Mouse (Mus musculus) gastrocnemius, adult 2 months (tissue): ENCODE data around the gene Dapl1. TPM values are rescaled to one million over a fixed set of nuclear protein-coding genes. Genes with fewer than 3 reads are reported as not detected.

ENCODE experiments used
- DNase-seq: peaks from one replicate; pipeline ENCODE4 v3.0.0; 2022
- H3K27ac ChIP-seq: fragments of 200-600 bp; 2 replicates; pipeline ENCODE4 v1.8.1; 2022; ENCODE audit warnings: mild to moderate bottlenecking
- H3K4me3 ChIP-seq: fragments of 200-600 bp; 2 replicates; pipeline ENCODE4 v1.8.1; 2022; ENCODE audit warnings: mild to moderate bottlenecking, moderate library complexity
- CTCF ChIP-seq: fragments of 200-600 bp; IDR thresholded peaks from 2 replicates; pipeline ENCODE4 v1.8.1; 2022; ENCODE audit warnings: antibody characterized with exemption, mild to moderate bottlenecking, moderate library complexity
- intact Hi-C: fragments of 180-260 bp; cut with DNase I; formaldehyde crosslinking; loops from one replicate; pipeline ENCODE4 v1.15.1; 2025
- total RNA-seq, 2 experiments: library from RNA; stranded (reverse); gene quantifications; 2 replicates each; pipeline ENCODE4 v1.2.3; 2021

Dapl1 gene
- total RNA-seq, 2 experiments from 2014 or later, result not detected

DNA sequence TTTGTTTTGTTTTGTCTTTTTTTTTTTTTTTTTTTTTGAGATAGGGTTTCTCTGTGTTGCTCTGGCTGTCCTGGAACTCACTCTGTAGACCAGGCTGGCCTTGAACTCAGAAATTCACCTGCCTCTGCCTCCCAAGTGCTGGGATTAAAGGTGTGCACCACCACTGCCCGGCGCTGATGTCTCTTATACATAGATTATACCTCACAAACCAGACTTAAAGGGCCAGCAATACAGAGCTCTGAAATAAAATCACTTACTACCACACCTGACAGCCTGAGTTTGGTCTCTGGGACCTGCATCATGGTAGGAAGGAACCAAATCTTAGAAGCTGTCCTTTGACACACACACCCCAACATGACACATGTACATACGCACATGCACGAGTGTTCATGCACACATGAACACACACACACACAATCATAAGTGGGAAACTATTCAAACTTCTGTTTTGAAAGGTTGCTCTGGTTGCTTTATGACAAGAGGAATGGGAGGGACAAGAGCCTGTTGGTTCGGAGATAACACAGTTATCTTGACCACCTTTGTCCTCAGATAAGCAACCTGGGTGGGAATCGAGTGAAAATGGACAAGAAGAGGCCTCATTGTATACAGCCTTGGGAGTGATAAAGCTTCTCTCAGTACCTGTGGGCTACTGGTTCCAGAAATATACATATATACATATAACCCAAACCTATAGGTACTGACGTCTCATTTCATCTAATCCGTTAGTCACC lies 63.1 kb downstream of the Dapl1 start:
- Histone ChIP-seq H3K4me3 (no peak overlapping the region), H3K27ac (no peak overlapping the region)
- intact Hi-C loops, result no loop called here
- TF ChIP-seq CTCF, result no peak
- DNase-seq, result no peak

DNA sequence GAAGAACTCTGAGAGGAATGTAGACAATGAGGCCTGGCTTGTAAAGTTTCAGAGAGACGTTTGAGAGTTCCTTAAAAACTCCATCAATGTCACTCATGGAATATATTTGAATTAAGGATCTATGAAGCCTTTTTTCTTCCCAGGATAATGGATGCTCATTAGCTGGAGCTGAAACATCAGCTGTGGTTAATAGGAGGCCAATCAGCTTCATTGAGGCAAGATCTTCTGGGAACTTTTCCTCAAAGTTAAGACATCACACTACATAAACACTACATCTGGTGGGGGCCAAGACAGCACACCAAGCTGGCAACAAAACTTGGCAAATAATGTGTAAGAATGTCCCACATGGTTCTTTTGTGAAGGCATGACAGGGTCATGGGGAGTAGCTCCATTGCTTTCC lies 68.3 kb downstream of the Dapl1 start:
- Histone ChIP-seq H3K4me3 (no peak overlapping the region), H3K27ac (no peak overlapping the region)
- TF ChIP-seq CTCF, result no peak
- intact Hi-C loops, result no loop called here
- DNase-seq, result no peak

- no peak for TF ChIP-seq CTCF
- Histone ChIP-seq H3K4me3 (no peak overlapping the region), H3K27ac (no peak overlapping the region)
- no peak for DNase-seq
- intact Hi-C loops, result no loop called here
These were observed 70.0 kb downstream of the Dapl1 start for GRCm38 (mm10) chr2:59554373-59554940.

Other genes starting within 250 kb of the Dapl1 start
- gene Tanc1, start 127.4 kb downstream of the Dapl1 start, total RNA-seq, result 1 to 10 TPM; 6.3 to 8.7 TPM